Mouse (Mus musculus) brain, embryonic 14.5 days (tissue): ENCODE measurements around the gene Ect2l.

Source experiments
- CTCF ChIP-seq: fragments of 200-500 bp; IDR thresholded peaks from 2 replicates; pipeline ENCODE4 v1.5.1; 2012; ENCODE audit warnings: inconsistent platforms, mild to moderate bottlenecking, moderate library complexity, borderline replicate concordance; ENCODE audit not compliant: insufficient read depth, insufficient read length; ENCODE audit errors: extremely low read depth
- POLR2A ChIP-seq: fragments of 200-500 bp; IDR thresholded peaks from 2 replicates; pipeline ENCODE4 v1.6.1; 2012; ENCODE audit warnings: mild to moderate bottlenecking, inconsistent platforms, borderline replicate concordance; ENCODE audit not compliant: poor library complexity, insufficient read depth, insufficient read length, severe bottlenecking; ENCODE audit errors: extremely low read depth

GRCm38 (mm10) chr10:18177304-18177703 lies 33.4 kb downstream of the Ect2l start:
- TF ChIP-seq CTCF = no peak
- no peak for TF ChIP-seq POLR2A
